Mouse (Mus musculus): ENCODE measurements at regions not wholly inside any gene's neighbourhood (a gene's known extent, or its start where the extent isn't known, plus 50 kb on each side); places are given as distances from the start of the nearest gene placed in this dataset.
A peak's percentile ranks its signal among the peaks of the same experiment; 100 is the strongest.
"Not testable (repeated sequence)": the region's sequence is repeated elsewhere in the genome, so short reads cannot be mapped to it uniquely, and the experiment has no call there.

GRCm38 (mm10) chr14:15872013-15872412 lies 377.1 kb upstream of the Ngly1 start:
- no peak for DNase-seq

- no peak for DNase-seq
Measured at GRCm38 (mm10) chr14:15880146-15880545, 368.9 kb upstream of the Ngly1 start.

GRCm38 (mm10) chr14:15881284-15881683 lies 367.8 kb upstream of the Ngly1 start:
- peak; percentile 45 for DNase-seq

GRCm38 (mm10) chr14:15884641-15885340 lies 364.3 kb upstream of the Ngly1 start:
- no peak for DNase-seq

- DNase-seq = no peak
Measured at GRCm38 (mm10) chr14:15897098-15897497, 352.0 kb upstream of the Ngly1 start.

- DNase-seq = not testable (repeated sequence)
Measured at GRCm38 (mm10) chr14:15906429-15906828, 342.7 kb upstream of the Ngly1 start.

GRCm38 (mm10) chr14:15913206-15913605 lies 335.9 kb upstream of the Ngly1 start:
- not testable (repeated sequence) for DNase-seq

GRCm38 (mm10) chr14:15914176-15914575 lies 334.9 kb upstream of the Ngly1 start:
- no peak for DNase-seq

- DNase-seq = peak; percentile 4
Measured at GRCm38 (mm10) chr14:15924676-15925075, 324.4 kb upstream of the Ngly1 start.

- DNase-seq = no peak
Measured at GRCm38 (mm10) chr14:15934729-15935128, 314.4 kb upstream of the Ngly1 start.

- no peak for DNase-seq
Measured at GRCm38 (mm10) chr14:15970321-15970720, 278.8 kb upstream of the Ngly1 start.

- DNase-seq = no peak
Measured at GRCm38 (mm10) chr14:15970767-15971166, 278.3 kb upstream of the Ngly1 start.

GRCm38 (mm10) chr14:15971306-15971705 lies 277.8 kb upstream of the Ngly1 start:
- DNase-seq = no peak

- no peak for DNase-seq
Measured at GRCm38 (mm10) chr14:15977366-15977765, 271.7 kb upstream of the Ngly1 start.

GRCm38 (mm10) chr14:15978329-15978728 lies 270.8 kb upstream of the Ngly1 start:
- DNase-seq = no peak

- no peak for DNase-seq
Measured at GRCm38 (mm10) chr14:16005409-16005808, 243.7 kb upstream of the Ngly1 start.

- DNase-seq = no peak
Measured at GRCm38 (mm10) chr14:16006968-16007367, 242.1 kb upstream of the Ngly1 start.

- DNase-seq = no peak
Measured at GRCm38 (mm10) chr14:16009778-16010177, 239.3 kb upstream of the Ngly1 start.

GRCm38 (mm10) chr14:16023853-16024252 lies 225.2 kb upstream of the Ngly1 start:
- DNase-seq = no peak

GRCm38 (mm10) chr14:16037771-16038170 lies 211.3 kb upstream of the Ngly1 start:
- DNase-seq = no peak

- DNase-seq = no peak
Measured at GRCm38 (mm10) chr14:16038336-16038735, 210.7 kb upstream of the Ngly1 start.

- DNase-seq = no peak
Measured at GRCm38 (mm10) chr14:16044466-16044865, 204.6 kb upstream of the Ngly1 start.

- DNase-seq = not testable (repeated sequence)
Measured at GRCm38 (mm10) chr14:16072534-16072933, 176.5 kb upstream of the Ngly1 start.

GRCm38 (mm10) chr14:16074089-16074488 lies 175.0 kb upstream of the Ngly1 start:
- no peak for DNase-seq

- DNase-seq = no peak
Measured at GRCm38 (mm10) chr14:16079096-16079495, 170.0 kb upstream of the Ngly1 start.
